25 mouse cellular contexts compared by ENCODE assay signal in the genomic region with DNA sequence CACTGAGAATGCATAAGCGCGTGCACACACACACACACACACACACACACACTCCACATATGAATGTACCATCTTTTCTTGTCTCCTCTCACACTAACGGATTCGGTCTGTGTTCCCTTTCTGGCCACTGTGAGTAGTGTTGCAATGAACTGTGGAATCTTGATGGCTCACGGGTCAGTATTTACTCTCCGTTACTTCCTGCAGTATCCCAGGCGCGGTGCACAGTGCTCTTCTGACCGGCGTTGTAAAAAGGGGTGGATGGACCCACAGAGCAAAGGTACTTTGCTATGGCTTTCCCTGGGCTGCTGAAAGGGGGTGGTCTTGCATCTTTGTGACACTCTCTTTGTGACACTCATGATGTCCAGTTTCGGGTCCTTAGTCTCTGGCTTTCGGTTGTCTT.
"Had no signal": no experiment of that assay in that cellular context is flagged by ENCODE, and none has a peak within 500 bp of the region (broad histone marks: within the 10 kb centered on the region; RNA-seq: fewer than 3 reads in every experiment).

No protein-coding gene starts in this region.

- H3K27ac ChIP-seq: gastrocnemius, adult 2 months; heart, embryonic 10.5 days; hindbrain, embryonic 10.5 days; hindbrain, embryonic 12.5 days; hindbrain, embryonic 14.5 days; kidney, embryonic 15.5 days; kidney, postnatal 0 days; limb, embryonic 13.5 days; limb, embryonic 15.5 days had no signal

- H3K9ac ChIP-seq: heart, embryonic 12.5 days; hindbrain, embryonic 12.5 days; hindbrain, embryonic 14.5 days; kidney, embryonic 15.5 days; limb, embryonic 13.5 days; limb, embryonic 15.5 days had no signal

- H3K27me3 ChIP-seq: heart, embryonic 12.5 days; hindbrain, embryonic 12.5 days; kidney, embryonic 15.5 days; limb, embryonic 13.5 days; limb, embryonic 15.5 days had no signal

- H3K36me3 ChIP-seq: heart, embryonic 10.5 days; heart, embryonic 12.5 days; hindbrain, embryonic 10.5 days; hindbrain, embryonic 12.5 days; kidney, embryonic 15.5 days; limb, embryonic 13.5 days; limb, embryonic 15.5 days had no signal

- H3K9me3 ChIP-seq: heart, embryonic 10.5 days; heart, embryonic 12.5 days; hindbrain, embryonic 10.5 days; hindbrain, embryonic 12.5 days; kidney, embryonic 15.5 days; limb, embryonic 13.5 days; limb, embryonic 15.5 days had no signal

- H3K4me3 ChIP-seq: gastrocnemius, adult 2 months; heart, embryonic 10.5 days; heart, embryonic 12.5 days; hindbrain, embryonic 10.5 days; hindbrain, embryonic 12.5 days; kidney, embryonic 15.5 days; limb, embryonic 13.5 days; limb, embryonic 15.5 days had no signal

- ATAC-seq: hindbrain, embryonic 16.5 days; inflammation-experienced regulatory T-cells, adult 6 months had no signal

- DNase-seq: gastrocnemius, adult 2 months; gastrocnemius, postnatal 10 days; gastrocnemius, postnatal 25 days; heart, adult 18-20 months; heart, postnatal 10 days; heart, postnatal 4 days; kidney, adult 11 months; kidney, adult 2 months; kidney, adult 9 months; kidney, postnatal 14 days; kidney, postnatal 36 days; layer of hippocampus, adult 9-11 months; layer of hippocampus, postnatal 36 days; left cerebral cortex, postnatal 4 days had no signal

- H3K4me2 ChIP-seq: heart, embryonic 12.5 days; hindbrain, embryonic 12.5 days; hindbrain, embryonic 14.5 days; kidney, embryonic 15.5 days; limb, embryonic 13.5 days; limb, embryonic 15.5 days had no signal
